Mouse (Mus musculus) limb, embryonic 10.5 days (tissue): ENCODE measurements at regions not wholly inside any gene's neighbourhood (a gene's known extent, or its start where the extent isn't known, plus 50 kb on each side); places are given as distances from the start of the nearest gene placed in this dataset.
"Not testable (repeated sequence)": the region's sequence is repeated elsewhere in the genome, so short reads cannot be mapped to it uniquely, and the experiment has no call there.

Source experiments
- DNase-seq: peaks from one replicate; pipeline ENCODE4 v3.0.0-alpha.2; 2017; ENCODE audit warnings: low spot score
- H3K27ac ChIP-seq: fragments of 300-500 bp; sonication (generic); 2 replicates; pipeline ENCODE4 v1.5.1; 2016; ENCODE audit warnings: mild to moderate bottlenecking
- H3K27me3 ChIP-seq: fragments of 300-500 bp; sonication (generic); 2 replicates; pipeline ENCODE4 v1.6.1; 2016; ENCODE audit warnings: low read depth, mild to moderate bottlenecking; ENCODE audit not compliant: poor library complexity, severe bottlenecking
- H3K36me3 ChIP-seq: fragments of 300-500 bp; sonication (generic); 2 replicates; pipeline ENCODE4 v1.6.1; 2016; ENCODE audit warnings: mild to moderate bottlenecking, moderate library complexity
- H3K4me1 ChIP-seq: fragments of 300-500 bp; sonication (generic); 2 replicates; pipeline ENCODE4 v1.6.1; 2016
- H3K4me3 ChIP-seq: fragments of 300-500 bp; sonication (generic); 2 replicates; pipeline ENCODE4 v1.5.1; 2016; ENCODE audit warnings: mild to moderate bottlenecking, moderate library complexity
- H3K9me3 ChIP-seq: fragments of 300-500 bp; sonication (generic); replicated peaks from 2 replicates; pipeline ENCODE4 v1.6.1; 2016; ENCODE audit warnings: mild to moderate bottlenecking
- WGBS: fragments of 180-500 bp; shearing (Covaris S2); methylation state at CpG from one replicate; pipeline ENCODE4 v1.1.7; 2016; 5-methylcytosine and 5-hydroxymethylcytosine counted together

DNA sequence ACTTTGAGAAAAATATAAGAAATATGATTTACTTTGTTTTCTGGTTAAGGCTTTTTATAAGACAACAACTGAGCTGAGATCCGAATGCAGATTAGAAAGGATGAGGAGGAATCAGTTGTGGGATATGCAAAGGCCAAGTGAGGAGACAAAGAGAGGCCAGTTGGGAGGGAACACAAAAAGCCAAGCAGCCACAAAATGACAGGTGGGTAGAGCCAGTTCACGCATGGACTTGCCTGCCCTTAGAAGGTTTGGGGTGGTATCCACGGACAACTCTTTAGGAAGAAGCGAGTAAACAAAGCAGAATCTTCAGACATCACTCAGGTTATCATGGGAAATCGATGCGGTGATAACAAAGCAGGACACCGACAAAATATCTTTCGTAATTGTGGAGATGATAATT, 123.2 kb downstream of the Gm5426 start:
- no peak for DNase-seq
- Histone ChIP-seq H3K27me3 (no peaks in the 10 kb centered on the region), H3K27ac (no peak overlapping the region), H3K9me3 (no peaks in the 10 kb centered on the region), H3K36me3 (no peaks in the 10 kb centered on the region), H3K4me1 (peaks cover 21% of the 10 kb centered on the region), H3K4me3 (no peak overlapping the region)
- 94% methylated on average over 8 of the region's 8 CpGs for WGBS

DNA sequence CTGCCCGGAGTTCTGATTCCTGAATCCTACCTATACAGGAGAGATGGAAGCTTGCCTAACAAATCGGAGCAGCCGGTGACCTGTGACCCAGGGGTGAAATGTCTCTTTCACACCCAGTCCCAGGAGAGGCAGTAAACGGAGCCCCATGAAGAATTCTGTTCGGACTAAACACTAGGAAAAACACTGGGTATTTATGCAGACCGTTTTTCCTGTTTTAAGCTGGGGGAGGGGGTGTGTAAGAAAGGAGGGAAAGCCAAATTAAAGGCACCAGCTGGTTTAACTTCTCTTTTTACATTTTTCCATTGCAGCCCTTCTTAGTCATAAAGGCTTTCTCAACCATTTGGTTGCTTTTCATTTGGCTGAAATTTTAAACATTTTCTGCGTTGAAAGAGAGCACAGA, 127.1 kb downstream of the Gm5426 start:
- H3K27me3 ChIP-seq = no peaks in the 10 kb centered on the region
- H3K9me3 ChIP-seq = no peaks in the 10 kb centered on the region
- no peak overlapping the region for H3K4me3 ChIP-seq
- peak overlapping the region; percentile 72 for H3K27ac ChIP-seq
- 18% methylated on average over 7 of the region's 7 CpGs for WGBS
- H3K4me1 ChIP-seq = peaks cover 35% of the 10 kb centered on the region
- no peaks in the 10 kb centered on the region for H3K36me3 ChIP-seq
- peak; percentile 35 for DNase-seq

DNA sequence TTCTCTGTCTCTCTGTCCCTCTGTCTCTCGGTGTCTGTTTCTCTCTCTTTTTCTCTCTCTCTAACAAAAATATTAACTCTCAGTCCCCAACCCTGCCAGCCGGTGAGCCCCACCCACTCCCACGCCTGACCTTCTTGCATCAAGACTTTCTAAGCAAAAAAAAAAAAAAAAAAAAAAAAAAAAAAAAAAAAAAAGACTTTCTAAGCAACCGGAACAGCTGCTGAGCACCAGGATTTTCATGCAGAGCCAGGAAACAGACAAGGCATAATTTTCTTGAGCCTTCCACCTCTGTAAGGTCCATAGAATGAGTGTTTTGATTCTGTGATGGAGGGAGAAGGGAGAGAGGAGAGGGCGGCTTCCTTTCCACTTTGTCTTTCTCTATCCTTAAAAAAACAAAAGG, 128.0 kb downstream of the Gm5426 start:
- 67% methylated on average over 5 of the region's 5 CpGs for WGBS
- no peak for DNase-seq
- no peak overlapping the region for H3K4me3 ChIP-seq
- H3K4me1 ChIP-seq = peaks cover 35% of the 10 kb centered on the region
- peak overlapping the region; percentile 72 for H3K27ac ChIP-seq
- no peaks in the 10 kb centered on the region for H3K9me3 ChIP-seq
- no peaks in the 10 kb centered on the region for H3K36me3 ChIP-seq
- no peaks in the 10 kb centered on the region for H3K27me3 ChIP-seq

DNA sequence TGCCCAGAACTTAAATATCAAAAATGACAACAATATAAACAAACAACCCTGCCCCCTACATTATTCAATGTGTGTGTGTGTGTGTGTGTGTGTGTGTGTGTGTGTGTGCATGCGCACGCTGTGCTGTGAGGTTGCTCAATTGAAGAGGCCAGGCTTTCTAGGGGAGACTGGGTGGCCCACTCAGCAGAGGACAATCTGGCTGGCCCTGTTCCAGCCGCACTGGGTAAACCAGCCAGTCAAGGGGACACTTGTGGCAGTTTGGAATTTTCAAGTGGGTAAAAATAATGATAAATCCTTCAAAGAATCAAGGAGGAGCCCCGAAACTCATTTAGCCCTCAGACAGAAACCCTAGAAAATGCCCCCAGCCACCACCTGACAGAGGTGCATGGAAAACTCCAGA, 128.5 kb downstream of the Gm5426 start:
- DNase-seq = peak; percentile 28
- H3K36me3 ChIP-seq = no peaks in the 10 kb centered on the region
- peak overlapping the region; percentile 72; the same call in 1 of the 2 replicates for H3K27ac ChIP-seq
- H3K4me3 ChIP-seq = no peak overlapping the region
- H3K4me1 ChIP-seq = peaks cover 35% of the 10 kb centered on the region
- no peaks in the 10 kb centered on the region for H3K9me3 ChIP-seq
- no peaks in the 10 kb centered on the region for H3K27me3 ChIP-seq
- WGBS = 89% methylated on average over 4 of the region's 4 CpGs

DNA sequence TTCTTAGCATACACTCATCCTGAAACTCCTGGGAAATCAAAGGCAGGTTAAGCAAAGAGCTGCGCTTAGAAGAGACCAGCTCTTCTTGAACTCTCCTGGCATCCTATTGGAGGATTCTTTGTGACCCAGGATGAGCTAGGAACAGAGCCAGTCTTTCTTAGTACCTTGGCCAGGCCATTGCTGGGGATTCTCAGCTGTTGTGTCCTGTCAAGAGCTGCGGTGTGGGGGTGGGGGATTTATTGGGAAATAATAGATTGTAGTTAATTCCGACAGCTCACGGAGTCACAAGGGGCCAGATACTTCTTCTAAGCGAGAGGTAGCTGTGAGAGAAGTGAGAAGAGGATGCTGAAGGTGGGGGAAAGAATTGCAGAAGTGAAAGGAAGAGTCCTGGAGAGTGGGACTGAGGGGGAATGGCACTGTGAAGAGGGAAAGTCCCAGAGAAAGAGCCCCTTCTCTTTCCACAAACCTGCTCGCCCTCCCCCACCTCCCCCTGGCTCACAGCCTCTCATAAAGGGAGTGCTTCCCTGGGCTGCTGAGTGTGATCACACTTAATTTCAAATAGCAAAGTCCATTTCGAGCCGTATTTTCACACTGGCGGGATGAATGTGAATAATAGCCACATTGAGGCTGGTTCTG, 129.8 kb downstream of the Gm5426 start:
- Histone ChIP-seq H3K9me3 (no peaks in the 10 kb centered on the region), H3K27ac (peak overlapping the region; percentile 4; the same call in 1 of the 2 replicates), H3K36me3 (no peaks in the 10 kb centered on the region), H3K27me3 (no peaks in the 10 kb centered on the region), H3K4me1 (peaks cover 35% of the 10 kb centered on the region), H3K4me3 (no peak overlapping the region)
- 66% methylated on average over 9 of the region's 9 CpGs for WGBS
- no peak for DNase-seq

DNA sequence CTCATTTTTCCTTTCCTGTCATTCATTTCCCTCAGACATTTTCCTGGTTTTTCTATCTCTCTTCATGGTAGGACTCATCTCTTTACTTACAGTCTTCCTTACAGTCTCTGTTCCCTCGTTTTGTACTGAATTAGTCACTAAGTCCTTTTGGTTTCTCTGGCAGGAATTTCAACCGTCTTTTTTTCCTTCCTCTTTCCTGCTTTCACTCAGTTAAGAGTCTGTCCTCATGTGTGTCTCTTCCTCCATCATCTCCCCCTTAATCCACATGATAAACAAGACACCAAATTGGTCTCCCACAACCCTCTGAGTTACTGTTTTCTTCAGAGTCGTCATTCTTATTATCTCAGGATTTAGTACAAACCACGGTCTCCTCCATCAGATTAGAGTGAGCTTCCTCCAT, 131.2 kb downstream of the Gm5426 start:
- Histone ChIP-seq H3K27ac (no peak overlapping the region), H3K4me1 (peaks cover 35% of the 10 kb centered on the region), H3K4me3 (no peak overlapping the region), H3K27me3 (no peaks in the 10 kb centered on the region), H3K36me3 (no peaks in the 10 kb centered on the region), H3K9me3 (no peaks in the 10 kb centered on the region)
- DNase-seq = no peak
- WGBS = 79% methylated on average over 4 of the region's 4 CpGs

DNA sequence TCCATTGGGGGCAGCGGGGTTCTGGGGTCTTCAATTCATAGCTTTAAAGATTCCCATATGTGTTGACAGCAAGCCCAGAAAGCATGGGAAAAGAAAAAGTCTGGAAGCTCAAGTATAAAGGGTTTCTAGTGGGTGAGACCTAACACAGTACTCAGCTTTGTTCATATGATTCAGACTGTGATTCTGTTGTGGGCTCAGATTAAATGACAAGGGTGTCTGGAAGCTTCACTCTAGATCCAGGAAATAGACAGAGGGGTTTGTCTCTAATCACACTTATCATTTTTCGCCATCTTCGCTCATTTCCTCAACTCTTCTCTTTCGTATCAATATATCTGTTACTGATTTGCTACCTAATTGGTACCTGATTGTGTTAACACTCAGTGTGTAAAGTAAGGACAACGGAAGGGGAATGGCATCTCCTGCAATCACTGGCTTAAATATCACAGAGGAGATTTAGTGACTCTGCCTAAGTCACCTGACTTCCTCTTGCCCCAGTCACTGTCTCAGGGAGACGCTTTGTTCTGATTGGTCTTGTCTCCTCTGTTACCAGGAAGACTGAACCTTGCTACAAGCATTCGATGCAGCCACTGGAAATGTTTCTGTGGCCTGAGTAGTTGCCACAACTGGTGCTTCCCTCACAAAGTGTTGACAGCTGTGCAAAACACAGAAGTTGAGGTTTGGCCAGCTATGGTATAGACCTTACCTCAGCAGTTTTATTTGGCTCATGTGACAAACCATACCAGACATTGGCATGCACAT, 137.4 kb downstream of the Gm5426 start:
- no peaks in the 10 kb centered on the region for H3K4me1 ChIP-seq
- no peak overlapping the region for H3K4me3 ChIP-seq
- WGBS = 82% methylated on average over 7 of the region's 7 CpGs
- no peak overlapping the region for H3K27ac ChIP-seq
- H3K27me3 ChIP-seq = no peaks in the 10 kb centered on the region
- H3K9me3 ChIP-seq = no peaks in the 10 kb centered on the region
- H3K36me3 ChIP-seq = no peaks in the 10 kb centered on the region
- DNase-seq = no peak

DNA sequence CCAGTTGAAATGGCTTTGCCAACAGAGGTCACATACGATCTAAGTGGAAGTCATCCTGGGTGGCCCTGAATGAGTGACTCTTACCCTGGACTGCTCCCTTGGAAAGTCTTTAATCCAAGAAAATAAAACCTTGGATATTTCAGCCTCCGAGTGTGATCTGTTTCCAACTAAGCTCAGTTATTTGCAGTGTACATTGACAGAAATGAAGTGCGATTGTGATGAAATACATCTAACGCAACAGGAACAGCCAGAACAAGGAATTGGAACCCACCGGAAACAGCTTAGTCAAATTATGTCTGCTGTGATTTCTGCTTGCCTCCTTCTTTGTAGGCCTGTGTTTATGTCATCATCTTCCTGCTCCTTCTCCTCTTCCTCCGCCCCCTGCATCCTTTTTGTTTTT, 143.7 kb downstream of the Gm5426 start:
- H3K36me3 ChIP-seq = no peaks in the 10 kb centered on the region
- no peak overlapping the region for H3K27ac ChIP-seq
- H3K9me3 ChIP-seq = no peaks in the 10 kb centered on the region
- H3K4me3 ChIP-seq = no peak overlapping the region
- H3K27me3 ChIP-seq = no peaks in the 10 kb centered on the region
- no peak for DNase-seq
- WGBS = 89% methylated on average over 6 of the region's 6 CpGs
- H3K4me1 ChIP-seq = no peaks in the 10 kb centered on the region

DNA sequence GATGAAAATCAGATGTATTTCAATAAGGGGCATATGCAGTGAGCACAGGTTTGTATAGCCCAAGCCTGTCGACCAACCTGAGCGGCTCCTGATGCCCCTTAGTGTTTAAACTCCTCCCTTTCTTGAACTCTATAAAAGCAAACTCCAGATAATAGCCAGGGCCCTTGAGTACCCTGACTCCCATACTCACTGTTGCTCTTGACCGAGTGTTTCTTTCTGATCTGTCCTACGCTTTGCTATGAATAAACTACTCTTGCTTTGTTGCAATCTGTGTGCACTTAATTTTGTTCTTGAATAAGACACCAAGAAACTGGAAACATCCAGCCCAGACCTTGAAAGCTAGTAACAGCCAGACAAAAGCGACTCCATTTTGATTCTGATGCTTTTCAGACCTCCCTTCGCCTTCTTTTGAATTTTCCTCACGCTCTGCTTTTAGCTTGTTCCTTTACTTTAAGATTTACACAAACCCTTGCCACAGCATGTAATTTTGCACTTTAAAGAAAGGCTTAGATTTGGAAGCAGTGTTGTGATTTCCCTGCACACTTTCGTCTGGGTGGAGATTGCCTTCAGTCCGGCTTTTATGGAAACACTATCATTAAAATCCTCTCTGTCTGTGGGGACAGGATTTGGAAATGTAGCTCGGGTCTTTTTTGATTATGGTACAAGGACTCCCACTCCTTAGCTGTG, 149.1 kb downstream of the Gm5426 start:
- no peak overlapping the region for H3K27ac ChIP-seq
- no peaks in the 10 kb centered on the region for H3K36me3 ChIP-seq
- no peaks in the 10 kb centered on the region for H3K27me3 ChIP-seq
- H3K4me3 ChIP-seq = no peak overlapping the region
- H3K9me3 ChIP-seq = no peaks in the 10 kb centered on the region
- DNase-seq = no peak
- 90% methylated on average over 10 of the region's 10 CpGs for WGBS
- no peaks in the 10 kb centered on the region for H3K4me1 ChIP-seq

DNA sequence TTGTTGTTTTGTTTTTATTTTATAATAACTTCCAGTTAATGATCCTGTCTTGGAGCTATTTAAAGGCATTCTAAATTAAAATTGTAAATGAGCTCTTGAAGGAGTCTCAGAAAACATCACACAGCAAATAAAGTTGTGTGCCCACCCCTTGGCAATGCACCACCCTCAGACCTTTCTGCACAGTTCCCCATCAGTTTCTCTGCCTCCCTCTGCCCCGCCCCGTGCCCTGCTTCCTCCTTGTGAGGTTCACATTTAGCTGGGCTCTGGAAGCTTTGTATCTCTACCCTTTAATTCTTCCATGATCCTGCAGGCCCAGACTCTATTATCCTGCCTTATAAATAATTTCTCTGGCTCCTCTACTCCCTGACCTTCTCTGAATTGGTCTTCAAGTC, 149.7 kb downstream of the Gm5426 start:
- Histone ChIP-seq H3K27me3 (no peaks in the 10 kb centered on the region), H3K4me1 (no peaks in the 10 kb centered on the region), H3K27ac (no peak overlapping the region), H3K9me3 (no peaks in the 10 kb centered on the region), H3K4me3 (no peak overlapping the region), H3K36me3 (no peaks in the 10 kb centered on the region)
- DNase-seq = no peak
- 64% methylated on average over 2 of the region's 2 CpGs for WGBS

DNA sequence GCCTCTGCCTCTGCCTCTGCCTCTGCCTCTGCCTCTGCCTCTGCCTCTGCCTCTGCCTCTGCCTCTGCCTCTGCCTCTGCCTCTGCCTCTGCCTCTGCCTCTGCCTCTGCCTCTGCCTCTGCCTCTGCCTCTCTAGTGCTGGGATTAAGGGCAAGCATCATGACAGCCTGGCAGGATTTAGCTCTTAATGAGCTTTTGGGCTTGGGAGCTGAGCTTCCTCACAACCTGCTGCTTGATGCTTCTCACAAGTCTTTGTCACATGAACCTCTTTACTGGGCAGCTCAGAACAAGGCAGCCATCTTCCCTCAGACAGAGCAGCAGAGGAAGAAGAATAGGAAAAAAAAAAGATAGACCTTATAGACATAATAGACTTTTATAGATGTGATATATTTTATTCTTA, 152.6 kb downstream of the Gm5426 start:
- not testable (repeated sequence) for H3K9me3 ChIP-seq, H3K27me3 ChIP-seq, H3K36me3 ChIP-seq, H3K4me3 ChIP-seq, DNase-seq, H3K4me1 ChIP-seq, H3K27ac ChIP-seq

DNA sequence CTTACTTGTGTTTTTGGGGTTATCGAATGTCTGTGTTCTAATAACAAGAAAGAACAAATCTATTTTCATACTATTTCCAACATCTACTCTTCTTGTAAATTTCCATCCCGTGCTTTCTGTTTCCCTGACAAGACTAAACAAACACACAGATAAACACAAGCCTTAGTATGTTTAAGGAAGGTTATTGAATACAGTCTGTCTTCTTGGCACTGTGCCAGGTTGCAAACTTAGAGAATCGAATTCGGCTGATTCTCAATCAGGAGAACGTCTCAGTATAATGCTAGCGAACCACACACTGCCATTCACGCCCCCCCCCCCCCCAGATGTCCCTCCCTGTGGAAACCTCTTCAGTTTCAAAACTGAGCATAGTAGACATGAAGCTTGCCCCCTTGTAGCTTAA, 157.2 kb downstream of the Gm5426 start:
- Histone ChIP-seq H3K36me3 (no peaks in the 10 kb centered on the region), H3K9me3 (no peaks in the 10 kb centered on the region)
- no peak for DNase-seq

DNA sequence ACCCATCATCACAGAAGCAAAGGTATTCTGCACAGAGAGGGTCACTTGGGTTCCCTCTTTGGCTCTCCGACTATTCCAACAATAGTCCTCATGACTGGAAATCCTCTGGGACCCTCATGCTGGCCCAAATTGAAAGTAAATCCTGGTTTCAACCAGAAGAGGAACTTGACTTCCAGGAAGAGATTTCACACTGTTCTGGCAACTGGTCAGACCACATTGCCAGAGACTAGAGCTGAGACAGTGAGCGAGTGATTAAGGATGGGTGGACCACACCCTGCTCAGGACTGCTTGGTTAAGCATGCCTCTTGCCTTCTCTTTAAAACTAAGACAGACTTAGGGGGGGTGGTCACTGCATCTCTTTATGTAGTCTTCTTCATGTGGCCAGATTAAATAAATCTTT, 158.3 kb downstream of the Gm5426 start:
- WGBS = 91% methylated on average over 2 of the region's 2 CpGs
- H3K9me3 ChIP-seq = no peaks in the 10 kb centered on the region
- DNase-seq = no peak
- no peak overlapping the region for H3K27ac ChIP-seq
- no peak overlapping the region for H3K4me3 ChIP-seq
- no peaks in the 10 kb centered on the region for H3K4me1 ChIP-seq
- no peaks in the 10 kb centered on the region for H3K27me3 ChIP-seq
- H3K36me3 ChIP-seq = no peaks in the 10 kb centered on the region

More for the DNA sequence above, 157.2 kb downstream of the Gm5426 start:
- no peak overlapping the region for H3K27ac ChIP-seq
- no peaks in the 10 kb centered on the region for H3K4me1 ChIP-seq
- WGBS = 93% methylated on average over 7 of the region's 7 CpGs
- no peak overlapping the region for H3K4me3 ChIP-seq
- no peaks in the 10 kb centered on the region for H3K27me3 ChIP-seq
